21 mouse cellular contexts compared by ENCODE assay signal in genomic region chr5:47421916-47422315, GRCm38 (mm10).
"Had no signal": no experiment of that assay in that cellular context is flagged by ENCODE, and none has a peak within 500 bp of the region (broad histone marks: within the 10 kb centered on the region; RNA-seq: fewer than 3 reads in every experiment).

No protein-coding gene starts in this region.

- H3K27me3 ChIP-seq: lung, embryonic 15.5 days; megakaryocyte, embryonic 14.5 days; midbrain, embryonic 12.5 days; neural tube, embryonic 12.5 days had no signal

- ATAC-seq: lung, postnatal 0 days; midbrain, embryonic 16.5 days had no signal

- H3K27ac ChIP-seq: lung, embryonic 15.5 days; macrophage; midbrain, embryonic 10.5 days; midbrain, embryonic 12.5 days; neural tube, embryonic 12.5 days had no signal

- H3K4me1 ChIP-seq: lung, embryonic 15.5 days; megakaryocyte, embryonic 14.5 days; midbrain, embryonic 12.5 days; neural tube, embryonic 12.5 days had no signal

- H3K4me3 ChIP-seq: lung, embryonic 15.5 days; megakaryocyte, embryonic 14.5 days; midbrain, embryonic 10.5 days; midbrain, embryonic 12.5 days; myocyte; neural tube, embryonic 12.5 days had no signal

- H3K36me3 ChIP-seq: lung, embryonic 15.5 days; midbrain, embryonic 10.5 days; midbrain, embryonic 12.5 days; neural tube, embryonic 12.5 days had no signal

- DNase-seq: lung, adult 2 months; lung, postnatal 14 days; lung, postnatal 36 days; midbrain, embryonic 14.5 days; retina, postnatal 1 day; right cerebral cortex, adult 18-20 months; right cerebral cortex, postnatal 25 days; right cerebral cortex, postnatal 4 days; spleen, adult 18-20 months; thymus, adult 18-20 months; thymus, postnatal 14 days; thymus, postnatal 36 days had no signal

- H3K9ac ChIP-seq: lung, embryonic 15.5 days; midbrain, embryonic 12.5 days; neural tube, embryonic 12.5 days had no signal

- H3K9me3 ChIP-seq: lung, embryonic 15.5 days; megakaryocyte, embryonic 14.5 days; midbrain, embryonic 10.5 days; midbrain, embryonic 12.5 days; neural tube, embryonic 12.5 days had no signal

- H3K4me2 ChIP-seq: lung, embryonic 15.5 days; midbrain, embryonic 12.5 days; neural tube, embryonic 12.5 days had no signal
